Mouse (Mus musculus): ENCODE data around the gene Nfyc.

DNA sequence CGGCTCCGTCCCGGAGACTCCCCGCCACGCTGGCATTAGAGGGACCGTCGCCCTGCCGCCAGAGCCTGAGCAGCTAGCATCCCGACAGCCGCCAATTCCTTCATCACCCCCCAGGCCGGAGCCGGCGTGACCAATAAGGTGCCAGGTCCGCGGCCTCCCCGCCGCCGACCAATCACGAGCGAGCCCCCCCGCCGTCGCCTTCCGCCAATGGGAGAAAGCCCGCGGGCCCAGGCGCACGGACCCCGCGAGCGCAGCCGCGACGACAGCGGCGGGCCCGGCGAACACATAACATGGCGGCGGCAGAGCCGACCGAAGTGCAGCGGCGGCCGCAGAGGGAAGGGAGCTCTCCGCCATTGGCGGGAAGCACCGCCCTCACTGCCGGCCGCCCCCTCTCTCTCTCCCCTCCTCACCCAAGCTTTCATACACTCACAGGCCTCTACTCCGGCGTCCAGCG is 6.2 kb downstream of the Nfyc start:
- no peak for TF ChIP-seq CTCF (IDR thresholded peaks at IDR 0.05; ENCODE audit: control insufficient read depth, insufficient read depth, low read length)
- peak; percentile 86; the same call in 1 of the 2 replicates for TF ChIP-seq POLR2A (IDR thresholded peaks at IDR 0.05; ENCODE audit: borderline replicate concordance, control insufficient read depth, low read depth, low read length)

Data from bone marrow, adult 2 months (tissue).